Mouse (Mus musculus) limb, embryonic 15.5 days (tissue): ENCODE data around the gene Crocc2. TPM values are rescaled to one million over a fixed set of nuclear protein-coding genes. Genes with fewer than 3 reads are reported as not detected.

Experiments used
- ATAC-seq: fragments of 200-750 bp; cut with Nextera tagmentation; 2 replicates; pipeline ENCODE4 v1.8.0; 2017; ENCODE audit warnings: low read depth, moderate TSS enrichment; ENCODE audit not compliant: insufficient number of reproducible peaks, low FRiP score, low TSS enrichment
- H3K27ac ChIP-seq: fragments of 300-500 bp; sonication (generic); 2 replicates; pipeline ENCODE4 v1.5.1; 2015; ENCODE audit warnings: moderate library complexity, mild to moderate bottlenecking, inconsistent platforms
- H3K27me3 ChIP-seq: fragments of 300-500 bp; sonication (generic); 2 replicates; pipeline ENCODE4 v1.6.1; 2015; ENCODE audit warnings: inconsistent platforms
- H3K36me3 ChIP-seq: fragments of 300-500 bp; sonication (generic); 2 replicates; pipeline ENCODE4 v1.6.1; 2015; ENCODE audit warnings: inconsistent platforms
- H3K4me1 ChIP-seq: fragments of 300-500 bp; sonication (generic); 2 replicates; pipeline ENCODE4 v1.6.1; 2015; ENCODE audit warnings: inconsistent platforms
- H3K4me2 ChIP-seq: fragments of 300-500 bp; sonication (generic); 2 replicates; pipeline ENCODE4 v1.6.1; 2015; ENCODE audit warnings: mild to moderate bottlenecking, inconsistent platforms
- H3K4me3 ChIP-seq: fragments of 300-500 bp; sonication (generic); 2 replicates; pipeline ENCODE4 v1.5.1; 2015; ENCODE audit warnings: mild to moderate bottlenecking, inconsistent platforms
- H3K9ac ChIP-seq: fragments of 300-500 bp; sonication (generic); 2 replicates; pipeline ENCODE4 v1.6.1; 2015; ENCODE audit warnings: inconsistent platforms
- H3K9me3 ChIP-seq: fragments of 300-500 bp; sonication (generic); 2 replicates; pipeline ENCODE4 v1.6.1; 2016; ENCODE audit warnings: inconsistent platforms
- WGBS: fragments of 180-500 bp; shearing (Covaris S2); methylation state at CpG from one replicate; pipeline ENCODE4 v1.1.7; 2015; 5-methylcytosine and 5-hydroxymethylcytosine counted together
- polyA plus RNA-seq: library from polyadenylated mRNA; unstranded; fragments of >200 nt; fragmentation: Nextera tagmentation; extraction: Ambion mirVana; gene quantifications from 2 replicates; pipeline ENCODE4 v1.2.1, GENCODE M21; 2015

Crocc2 gene
- polyA plus RNA-seq, 1 experiment from 2014 or later = 0.23 TPM

GRCm38 (mm10) chr1:93245936-93246335 lies 77.4 kb downstream of the Crocc2 start:
- WGBS = 39% methylated on average over 2 of the region's 2 CpGs
- Histone ChIP-seq H3K9ac (no peak overlapping the region), H3K4me1 (peaks cover 4% of the 10 kb centered on the region; the same call in 1 of the 2 replicates), H3K9me3 (no peaks in the 10 kb centered on the region), H3K4me2 (no peak overlapping the region), H3K36me3 (no peaks in the 10 kb centered on the region), H3K4me3 (no peak overlapping the region), H3K27me3 (no peaks in the 10 kb centered on the region), H3K27ac (no peak overlapping the region)
- ATAC-seq = no peak

GRCm38 (mm10) chr1:93252586-93252985 lies 84.1 kb downstream of the Crocc2 start:
- H3K9ac ChIP-seq = no peak overlapping the region
- WGBS = 18% methylated on average over 2 of the region's 2 CpGs
- H3K4me3 ChIP-seq = no peak overlapping the region
- H3K27me3 ChIP-seq = 0 out of 2 replicates have a peak, but pooled peaks cover 6% of the 10 kb centered on the region
- H3K36me3 ChIP-seq = no peaks in the 10 kb centered on the region; the same call in 1 of the 2 replicates
- H3K4me2 ChIP-seq = no peak overlapping the region
- peaks cover 34% of the 10 kb centered on the region for H3K4me1 ChIP-seq
- H3K9me3 ChIP-seq = no peaks in the 10 kb centered on the region
- no peak for ATAC-seq
- peak overlapping the region; percentile 59 for H3K27ac ChIP-seq

- Histone ChIP-seq H3K4me1 (peaks cover 34% of the 10 kb centered on the region), H3K27ac (no peak overlapping the region), H3K27me3 (0 out of 2 replicates have a peak, but pooled peaks cover 6% of the 10 kb centered on the region), H3K4me3 (no peak overlapping the region), H3K9ac (no peak overlapping the region), H3K9me3 (no peaks in the 10 kb centered on the region), H3K4me2 (no peak overlapping the region), H3K36me3 (peaks cover 5% of the 10 kb centered on the region)
- no peak for ATAC-seq
- 88% methylated on average over 7 of the region's 7 CpGs for WGBS
Measured at GRCm38 (mm10) chr1:93255761-93256160, 87.2 kb downstream of the Crocc2 start.

GRCm38 (mm10) chr1:93257560-93257959 lies 89.0 kb downstream of the Crocc2 start:
- Histone ChIP-seq H3K4me1 (peaks cover 23% of the 10 kb centered on the region), H3K27ac (no peak overlapping the region), H3K9ac (no peak overlapping the region), H3K9me3 (no peaks in the 10 kb centered on the region), H3K4me2 (no peak overlapping the region), H3K36me3 (peaks cover 17% of the 10 kb centered on the region), H3K27me3 (0 out of 2 replicates have a peak, but pooled peaks cover 6% of the 10 kb centered on the region), H3K4me3 (no peak overlapping the region)
- WGBS = 90% methylated on average over 1 of the region's 1 CpGs
- ATAC-seq = no peak

GRCm38 (mm10) chr1:93267207-93267606 lies 98.7 kb downstream of the Crocc2 start:
- no peak for ATAC-seq
- WGBS = 29% methylated on average over 3 of the region's 3 CpGs
- Histone ChIP-seq H3K27me3 (no peaks in the 10 kb centered on the region), H3K4me1 (peaks cover 3% of the 10 kb centered on the region), H3K4me3 (no peak overlapping the region), H3K36me3 (peaks cover 27% of the 10 kb centered on the region), H3K9me3 (no peaks in the 10 kb centered on the region), H3K4me2 (no peak overlapping the region), H3K27ac (no peak overlapping the region), H3K9ac (no peak overlapping the region)

- Histone ChIP-seq H3K9ac (no peak overlapping the region), H3K4me3 (no peak overlapping the region), H3K4me1 (peaks cover 3% of the 10 kb centered on the region), H3K27me3 (no peaks in the 10 kb centered on the region), H3K36me3 (peaks cover 25% of the 10 kb centered on the region), H3K4me2 (no peak overlapping the region), H3K9me3 (no peaks in the 10 kb centered on the region), H3K27ac (no peak overlapping the region)
- 84% methylated on average over 2 of the region's 2 CpGs for WGBS
- ATAC-seq = no peak
Measured at GRCm38 (mm10) chr1:93268246-93268645, 99.7 kb downstream of the Crocc2 start.

GRCm38 (mm10) chr1:93270516-93271240 lies 102.2 kb downstream of the Crocc2 start:
- H3K4me2 ChIP-seq = no peak overlapping the region
- no peaks in the 10 kb centered on the region for H3K9me3 ChIP-seq
- no peak overlapping the region for H3K9ac ChIP-seq
- no peak overlapping the region for H3K4me3 ChIP-seq
- no peaks in the 10 kb centered on the region for H3K27me3 ChIP-seq
- 66% methylated on average over 3 of the region's 3 CpGs for WGBS
- ATAC-seq = no peak
- peaks cover 24% of the 10 kb centered on the region for H3K36me3 ChIP-seq
- no peak overlapping the region for H3K27ac ChIP-seq
- peaks cover 3% of the 10 kb centered on the region for H3K4me1 ChIP-seq

- H3K27ac ChIP-seq = no peak overlapping the region
- peaks cover 1% of the 10 kb centered on the region for H3K4me1 ChIP-seq
- H3K9ac ChIP-seq = no peak overlapping the region
- H3K27me3 ChIP-seq = no peaks in the 10 kb centered on the region
- H3K4me2 ChIP-seq = no peak overlapping the region
- H3K36me3 ChIP-seq = peaks cover 28% of the 10 kb centered on the region
- no peak overlapping the region for H3K4me3 ChIP-seq
- 78% methylated on average over 6 of the region's 6 CpGs for WGBS
- no peaks in the 10 kb centered on the region for H3K9me3 ChIP-seq
- ATAC-seq = no peak
Measured at GRCm38 (mm10) chr1:93271751-93272150, 103.2 kb downstream of the Crocc2 start.

- Histone ChIP-seq H3K9me3 (no peaks in the 10 kb centered on the region), H3K4me3 (no peak overlapping the region)
Measured at GRCm38 (mm10) chr1:93272409-93272821, 103.9 kb downstream of the Crocc2 start.

GRCm38 (mm10) chr1:93275561-93275960 lies 107.0 kb downstream of the Crocc2 start:
- no peak for ATAC-seq
- H3K4me3 ChIP-seq = no peak overlapping the region
- peaks cover 26% of the 10 kb centered on the region; the same call in 1 of the 2 replicates for H3K36me3 ChIP-seq
- no peaks in the 10 kb centered on the region for H3K9me3 ChIP-seq
- H3K4me1 ChIP-seq = no peaks in the 10 kb centered on the region
- no peaks in the 10 kb centered on the region for H3K27me3 ChIP-seq
- H3K27ac ChIP-seq = no peak overlapping the region
- no peak overlapping the region for H3K9ac ChIP-seq
- 76% methylated on average over 6 of the region's 6 CpGs for WGBS
- H3K4me2 ChIP-seq = no peak overlapping the region

More at GRCm38 (mm10) chr1:93272409-93272821, 103.9 kb downstream of the Crocc2 start:
- Histone ChIP-seq H3K36me3 (peaks cover 32% of the 10 kb centered on the region), H3K27me3 (no peaks in the 10 kb centered on the region), H3K4me1 (no peaks in the 10 kb centered on the region), H3K4me2 (no peak overlapping the region), H3K27ac (no peak overlapping the region), H3K9ac (no peak overlapping the region)
- no peak for ATAC-seq
- WGBS = 5% methylated on average over 16 of the region's 16 CpGs

- H3K27ac ChIP-seq = no peak overlapping the region
- H3K9ac ChIP-seq = no peak overlapping the region
- no peak overlapping the region for H3K4me2 ChIP-seq
- no peak for ATAC-seq
- peaks cover 20% of the 10 kb centered on the region; the same call in 1 of the 2 replicates for H3K36me3 ChIP-seq
- H3K4me3 ChIP-seq = no peak overlapping the region
- no peaks in the 10 kb centered on the region for H3K4me1 ChIP-seq
- WGBS = 76% methylated on average over 7 of the region's 7 CpGs
- H3K27me3 ChIP-seq = no peaks in the 10 kb centered on the region
- H3K9me3 ChIP-seq = no peaks in the 10 kb centered on the region
Measured at GRCm38 (mm10) chr1:93277041-93277440, 108.5 kb downstream of the Crocc2 start.
